Mouse (Mus musculus) cerebellum, adult (tissue): ENCODE results near the gene Med16.

Source experiments
- ATAC-seq: cut with Nextera tagmentation; 2 replicates; pipeline ENCODE4 v1.9.2; 2017; ENCODE audit warnings: mild to moderate bottlenecking, moderate library complexity, mixed read lengths; ENCODE audit not compliant: insufficient number of reproducible peaks, low FRiP score, low TSS enrichment

Gene Med16

GRCm38 (mm10) chr10:79908167-79909091 lies at the start of gene Med16:
Med16 (minus strand) TSS chr10:79908923.
- ATAC-seq, result peak; percentile 79

- no peak for ATAC-seq
Measured at GRCm38 (mm10) chr10:79958140-79958816, 49.6 kb upstream of the Med16 start.

GRCm38 (mm10) chr10:79956643-79957154 lies 48.0 kb upstream of the Med16 start:
- ATAC-seq, result no peak

GRCm38 (mm10) chr10:79955691-79956090 lies 47.0 kb upstream of the Med16 start:
- no peak for ATAC-seq

GRCm38 (mm10) chr10:79953946-79954345 lies 45.2 kb upstream of the Med16 start:
- ATAC-seq, result no peak

GRCm38 (mm10) chr10:79950661-79951060 lies 41.9 kb upstream of the Med16 start:
- no peak for ATAC-seq

- no peak for ATAC-seq
Measured at GRCm38 (mm10) chr10:79949873-79950272, 41.1 kb upstream of the Med16 start.

- ATAC-seq, result no peak
Measured at GRCm38 (mm10) chr10:79947502-79947901, 38.8 kb upstream of the Med16 start.

- ATAC-seq, result no peak
Measured at GRCm38 (mm10) chr10:79946752-79947322, 38.1 kb upstream of the Med16 start.

- ATAC-seq, result no peak
Measured at GRCm38 (mm10) chr10:79945507-79946234, 36.9 kb upstream of the Med16 start.

- no peak for ATAC-seq
Measured at GRCm38 (mm10) chr10:79943471-79943901, 34.8 kb upstream of the Med16 start.

- ATAC-seq, result no peak
Measured at GRCm38 (mm10) chr10:79942988-79943387, 34.3 kb upstream of the Med16 start.

GRCm38 (mm10) chr10:79940749-79941148 lies 32.0 kb upstream of the Med16 start:
- no peak for ATAC-seq

GRCm38 (mm10) chr10:79937775-79938526 lies 29.2 kb upstream of the Med16 start:
- ATAC-seq, result no peak

- ATAC-seq, result peak; percentile 29; the same call in 1 of the 2 replicates
Measured at GRCm38 (mm10) chr10:79936911-79937441, 28.3 kb upstream of the Med16 start.

- no peak for ATAC-seq
Measured at GRCm38 (mm10) chr10:79936284-79936910, 27.7 kb upstream of the Med16 start.

GRCm38 (mm10) chr10:79934794-79935569 lies 26.3 kb upstream of the Med16 start:
- no peak for ATAC-seq

- ATAC-seq, result no peak
Measured at GRCm38 (mm10) chr10:79934272-79934721, 25.6 kb upstream of the Med16 start.
